ENCODE assay signal across 8 mouse cellular contexts in the genomic region with DNA sequence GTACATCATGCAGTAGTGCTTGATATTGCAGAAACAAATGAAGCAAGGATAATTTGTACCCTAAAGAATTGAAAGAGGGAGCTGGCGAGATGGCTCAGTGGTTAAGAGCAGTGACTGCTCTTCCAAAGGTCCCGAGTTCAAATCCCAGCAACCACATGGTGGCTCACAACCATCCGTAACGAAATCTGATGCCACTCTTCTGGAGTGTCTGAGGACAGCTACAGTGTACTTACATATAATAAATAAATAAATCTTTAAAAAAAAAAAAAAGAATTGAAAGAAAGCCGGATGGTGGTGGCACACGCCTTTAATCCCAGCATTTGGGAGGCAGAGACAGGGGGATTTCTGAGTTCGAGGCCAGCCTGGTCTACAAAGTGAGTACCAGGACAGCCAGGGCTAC. TPM values are rescaled to one million over a fixed set of nuclear protein-coding genes. Genes with fewer than 3 reads are reported as not detected.
DNase-seq lines count a peak whose midpoint lies in the region; ATAC-seq and TF ChIP-seq lines count a peak whose summit lies in the region.
"Not testable (repeated sequence)": the region's sequence is repeated elsewhere in the genome, so short reads cannot be mapped to it uniquely, and the experiment has no call there.

No protein-coding gene starts in this region.

- not testable (repeated sequence) for H3K27ac ChIP-seq in CH12.LX (ENCODE audit: insufficient read depth, low read depth); hindbrain, embryonic 15.5 days (replicated peaks)
- peak overlapping the region; percentile 58 for H3K27ac ChIP-seq in embryonic facial prominence, embryonic 15.5 days (replicated peaks)
- peak overlapping the region; percentile 94; the same call in 1 of the 2 replicates for H3K27ac ChIP-seq in heart, embryonic 10.5 days
- peak overlapping the region; percentile 59 for H3K27ac ChIP-seq in liver, adult 2 months (replicated peaks; ENCODE audit: insufficient read depth, low read depth, low read length)
- H3K27ac ChIP-seq in liver, postnatal 0 days (ENCODE audit: low read depth): peak overlapping the region; percentile 55
- H3K27ac ChIP-seq in spleen, adult 2 months (ENCODE audit: insufficient read depth, low read length): peak overlapping the region; percentile 67

- not testable (repeated sequence) for TF ChIP-seq POLR2A in CH12.LX (IDR thresholded peaks at IDR 0.05; ENCODE audit: low read depth, low read length); liver, adult 2 months (IDR thresholded peaks at IDR 0.05; ENCODE audit: extremely low read depth, insufficient read depth, low read length); spleen, adult 2 months (IDR thresholded peaks at IDR 0.05; ENCODE audit: low read depth, low read length)

- H3K27me3 ChIP-seq in CH12.LX (replicated peaks); embryonic facial prominence, embryonic 15.5 days; heart, embryonic 10.5 days (ENCODE audit: insufficient read depth, poor library complexity, severe bottlenecking); hindbrain, embryonic 15.5 days; liver, adult 2 months (ENCODE audit: control insufficient read depth, insufficient read depth, low read length); liver, postnatal 0 days (ENCODE audit: insufficient read depth, low read length); megakaryocyte, embryonic 14.5 days (replicated peaks); spleen, adult 2 months (ENCODE audit: control insufficient read depth, insufficient read depth, low read length): not testable (repeated sequence)

- H3K4me3 ChIP-seq in CH12.LX (replicated peaks in 1 of 3; ENCODE audit: low read depth in 2 of 3, low read length in 2 of 3, poor library complexity in 1 of 3): peak overlapping the region in 1 of 3 experiments; percentile 14
- H3K4me3 ChIP-seq in embryonic facial prominence, embryonic 15.5 days (replicated peaks); hindbrain, embryonic 15.5 days; liver, adult 2 months (ENCODE audit: insufficient read depth, low read depth, low read length); spleen, adult 2 months (ENCODE audit: extremely low read depth, insufficient read depth, insufficient read length): not testable (repeated sequence)
- H3K4me3 ChIP-seq in heart, embryonic 10.5 days: peak overlapping the region; percentile 97; the same call in 1 of the 2 replicates
- peak overlapping the region; percentile 80 for H3K4me3 ChIP-seq in liver, postnatal 0 days (ENCODE audit: low read depth, low read length)
- H3K4me3 ChIP-seq in megakaryocyte, embryonic 14.5 days (replicated peaks): peak overlapping the region; percentile 98

- DNase-seq in CH12.LX (ENCODE audit: extremely low read depth); heart, embryonic 10.5 days (ENCODE audit: low spot score); liver, adult 2 months (ENCODE audit: extremely low read depth, low read depth, low spot score); liver, postnatal 0 days; spleen, adult 2 months (ENCODE audit: low read depth in 1 of 2, low spot score in 2 of 2): not testable (repeated sequence)

- peaks cover 32% of the 10 kb centered on the region for H3K79me2 ChIP-seq in CH12.LX (replicated peaks; ENCODE audit: control insufficient read depth, extremely low read depth, insufficient read depth, poor library complexity, severe bottlenecking)
- H3K79me2 ChIP-seq in liver, adult 2 months (ENCODE audit: control insufficient read depth, insufficient read depth, low read length): peaks cover 21% of the 10 kb centered on the region

- 85% methylated on average over 7 of the region's 7 CpGs for WGBS in embryonic facial prominence, embryonic 15.5 days
- 90% methylated on average over 7 of the region's 7 CpGs for WGBS in heart, embryonic 10.5 days
- 90% methylated on average over 7 of the region's 7 CpGs for WGBS in hindbrain, embryonic 15.5 days
- WGBS in liver, adult 2 months: 79% methylated on average over 7 of the region's 7 CpGs
- 65% methylated on average over 7 of the region's 7 CpGs for WGBS in liver, postnatal 0 days (ENCODE audit: insufficient replicate concordance)
- 63% methylated on average over 7 of the region's 7 CpGs for WGBS in spleen, adult 2 months

- not testable (repeated sequence) for H3K36me3 ChIP-seq in CH12.LX (replicated peaks in 1 of 2; ENCODE audit: control insufficient read depth in 1 of 2, insufficient read depth in 1 of 2, low read length in 1 of 2); embryonic facial prominence, embryonic 15.5 days; heart, embryonic 10.5 days; hindbrain, embryonic 15.5 days; liver, adult 2 months (ENCODE audit: control insufficient read depth, insufficient read depth, low read length); liver, postnatal 0 days (replicated peaks; ENCODE audit: insufficient read depth, low read length); megakaryocyte, embryonic 14.5 days (replicated peaks; ENCODE audit: low read length); spleen, adult 2 months (ENCODE audit: control insufficient read depth, insufficient read depth, low read length)

- peaks cover 7 to 30% of the 10 kb centered on the region in 2 experiments for H3K4me1 ChIP-seq in CH12.LX (ENCODE audit: control insufficient read depth in 1 of 2, insufficient read depth in 2 of 2)
- not testable (repeated sequence) for H3K4me1 ChIP-seq in embryonic facial prominence, embryonic 15.5 days; heart, embryonic 10.5 days; spleen, adult 2 months (ENCODE audit: control insufficient read depth, insufficient read depth, insufficient read length)
- H3K4me1 ChIP-seq in hindbrain, embryonic 15.5 days (replicated peaks): peaks cover 24% of the 10 kb centered on the region
- peaks cover 15% of the 10 kb centered on the region for H3K4me1 ChIP-seq in liver, adult 2 months (ENCODE audit: control insufficient read depth, insufficient read depth, low read length)
- H3K4me1 ChIP-seq in liver, postnatal 0 days (ENCODE audit: insufficient read depth): peaks cover 18% of the 10 kb centered on the region
- peaks cover 40% of the 10 kb centered on the region for H3K4me1 ChIP-seq in megakaryocyte, embryonic 14.5 days

- not testable (repeated sequence) for TF ChIP-seq EP300 in CH12.LX (IDR thresholded peaks at IDR 0.05; ENCODE audit: low read length); liver, postnatal 0 days (IDR thresholded peaks at IDR 0.05; ENCODE audit: low read depth)

- not testable (repeated sequence) for ATAC-seq in embryonic facial prominence, embryonic 15.5 days (ENCODE audit: insufficient number of reproducible peaks, low FRiP score, low TSS enrichment, low read depth); hindbrain, embryonic 15.5 days (ENCODE audit: low FRiP score, low read depth); liver, postnatal 0 days

- not testable (repeated sequence) for H3K9ac ChIP-seq in CH12.LX (ENCODE audit: insufficient read depth, low read depth); embryonic facial prominence, embryonic 15.5 days; hindbrain, embryonic 15.5 days; liver, adult 2 months (ENCODE audit: low read depth, low read length); liver, postnatal 0 days (replicated peaks)

- not testable (repeated sequence) for H3K4me2 ChIP-seq in CH12.LX (ENCODE audit: insufficient read depth, low read depth, poor library complexity, severe bottlenecking)
- H3K4me2 ChIP-seq in embryonic facial prominence, embryonic 15.5 days (replicated peaks): 0 out of 2 replicates have a peak overlapping the region, but pooled peaks have one; percentile 12
- 0 out of 2 replicates have a peak overlapping the region, but pooled peaks have one; percentile 11 for H3K4me2 ChIP-seq in hindbrain, embryonic 15.5 days
- peak overlapping the region; percentile 24 for H3K4me2 ChIP-seq in liver, postnatal 0 days (ENCODE audit: low read depth, low read length)

- H3K9me3 ChIP-seq in CH12.LX (replicated peaks; ENCODE audit: low read length); embryonic facial prominence, embryonic 15.5 days (replicated peaks); heart, embryonic 10.5 days; hindbrain, embryonic 15.5 days; liver, postnatal 0 days (ENCODE audit: low read length); megakaryocyte, embryonic 14.5 days: not testable (repeated sequence)

- in situ Hi-C loops in CH12.LX (cut with MboI; ENCODE audit: low pct_ligation_motif_present, low pct_unique_long_range_greater_than_20kb, low sequenced_read_pairs): not testable (repeated sequence)

- TF ChIP-seq RAD21 in CH12.LX (IDR thresholded peaks at IDR 0.05; ENCODE audit: low read depth, low read length): not testable (repeated sequence)

- not testable (repeated sequence) for TF ChIP-seq CTCF in CH12.LX (conservative IDR thresholded peaks at IDR 0.05 in 1 of 2, IDR thresholded peaks at IDR 0.05 in 1 of 2; ENCODE audit: low read depth in 2 of 2, low read length in 2 of 2); liver, adult 2 months (IDR thresholded peaks at IDR 0.05; ENCODE audit: low read depth, low read length); liver, postnatal 0 days (IDR thresholded peaks at IDR 0.05; ENCODE audit: low read depth); spleen, adult 2 months (IDR thresholded peaks at IDR 0.05; ENCODE audit: extremely low read depth, insufficient read depth, insufficient read length, insufficient replicate concordance)

- dilution Hi-C loops in CH12.LX (cut with MboI; ENCODE audit: extremely low pct_ligation_motif_present, extremely low pct_unique_long_range_greater_than_20kb, low sequenced_read_pairs): not testable (repeated sequence)

RNA-seq across cellular contexts. Expression of a gene that starts 0.6 kb away (rescaled TPM):
- total RNA-seq in CH12.LX (2012; rRNA removed): 43.1 and 45.7 TPM in 2 replicates
- 104 and 112 TPM in 2 replicates for total RNA-seq in CH12.LX (2014; rRNA removed)
- 65.0 and 74.6 TPM in 2 replicates for polyA plus RNA-seq in CH12.LX (2012; ENCODE audit: insufficient read length, low read depth)
- polyA plus RNA-seq in embryonic facial prominence, embryonic 15.5 days (2015; fragmentation: Nextera tagmentation; extraction: Ambion mirVana): 51.8 and 53.9 TPM in 2 replicates
- polyA plus RNA-seq in heart, embryonic 10.5 days (2016; fragmentation: Nextera tagmentation; extraction: Ambion mirVana): 33.3 and 34.7 TPM in 2 replicates
- 57.3 and 60.9 TPM in 2 replicates for polyA plus RNA-seq in hindbrain, embryonic 15.5 days (2015; fragmentation: Nextera tagmentation; extraction: Ambion mirVana)
- 35.6 and 36.0 TPM in 2 replicates for total RNA-seq in liver, adult 2 months (2014; rRNA removed)
- 50.1 and 53.9 TPM in 2 replicates for polyA plus RNA-seq in liver, adult 2 months (2012; rRNA removed)
- polyA plus RNA-seq in liver, postnatal 0 days (2015; fragmentation: Nextera tagmentation; extraction: Ambion mirVana): 15.9 and 16.2 TPM in 2 replicates
- polyA plus RNA-seq in megakaryocyte, embryonic 14.5 days (2012; ENCODE audit: insufficient read depth, low replicate concordance): 61.8 and 70.5 TPM in 2 replicates
- 63.0 and 67.8 TPM in 2 replicates for polyA plus RNA-seq in spleen, adult 2 months (2012; rRNA removed)

RNA-seq across cellular contexts. Expression of a gene that starts 27.3 kb away (rescaled TPM):
- total RNA-seq in CH12.LX (2012; rRNA removed) (10.9 and 11.6 TPM in 2 replicates), CH12.LX (2014; rRNA removed) (15.2 and 16.3 TPM in 2 replicates)
- 12.5 and 13.9 TPM in 2 replicates for polyA plus RNA-seq in CH12.LX (2012; ENCODE audit: insufficient read length, low read depth)
- polyA plus RNA-seq in embryonic facial prominence, embryonic 15.5 days (2015; fragmentation: Nextera tagmentation; extraction: Ambion mirVana): 33.1 and 35.7 TPM in 2 replicates
- 26.2 and 29.6 TPM in 2 replicates for polyA plus RNA-seq in heart, embryonic 10.5 days (2016; fragmentation: Nextera tagmentation; extraction: Ambion mirVana)
- 74.0 and 78.3 TPM in 2 replicates for polyA plus RNA-seq in hindbrain, embryonic 15.5 days (2015; fragmentation: Nextera tagmentation; extraction: Ambion mirVana)
- 168 and 189 TPM in 2 replicates for total RNA-seq in liver, adult 2 months (2014; rRNA removed)
- polyA plus RNA-seq in liver, adult 2 months (2012; rRNA removed): 23.2 and 24.2 TPM in 2 replicates
- polyA plus RNA-seq in liver, postnatal 0 days (2015; fragmentation: Nextera tagmentation; extraction: Ambion mirVana): 38.3 and 41.5 TPM in 2 replicates
- polyA plus RNA-seq in megakaryocyte, embryonic 14.5 days (2012; ENCODE audit: insufficient read depth, low replicate concordance): 3.2 TPM in 1 of 2 replicates, not detected in the other
- 7.5 and 7.8 TPM in 2 replicates for polyA plus RNA-seq in spleen, adult 2 months (2012; rRNA removed)
